Mouse (Mus musculus) thymus, adult 2 months (tissue): Measurements from ENCODE around the gene Dock11. TPM values are rescaled to one million over a fixed set of nuclear protein-coding genes. Genes with fewer than 3 reads are reported as not detected.
A peak's percentile ranks its signal among the peaks of the same experiment; 100 is the strongest.

Experiments
- DNase-seq: peaks from one replicate; pipeline ENCODE4 v3.0.0; 2021
- H3K27ac ChIP-seq: fragments of 200-500 bp; 2 replicates; pipeline ENCODE4 v1.5.1; 2012; ENCODE audit warnings: low read length, control low read depth; ENCODE audit not compliant: control insufficient read depth, insufficient read depth
- H3K27me3 ChIP-seq: fragments of 200-500 bp; 2 replicates; pipeline ENCODE4 v1.6.1; 2012; ENCODE audit warnings: mild to moderate bottlenecking, low read length, moderate library complexity, mixed read lengths; ENCODE audit not compliant: control insufficient read depth, insufficient read depth
- H3K36me3 ChIP-seq: fragments of 200-500 bp; 2 replicates; pipeline ENCODE4 v1.6.1; 2012; ENCODE audit warnings: mild to moderate bottlenecking, low read length, moderate library complexity; ENCODE audit not compliant: control insufficient read depth, insufficient read depth
- H3K4me1 ChIP-seq: fragments of 200-500 bp; replicated peaks from 2 replicates; pipeline ENCODE4 v1.6.1; 2012; ENCODE audit warnings: low read length; ENCODE audit not compliant: control insufficient read depth, insufficient read depth
- H3K4me3 ChIP-seq: fragments of 200-500 bp; 2 replicates; pipeline ENCODE4 v1.5.1; 2012; ENCODE audit warnings: mild to moderate bottlenecking, low read length, control low read depth, moderate library complexity; ENCODE audit not compliant: control insufficient read depth, insufficient read depth
- CTCF ChIP-seq: fragments of 200-500 bp; IDR thresholded peaks from 2 replicates; pipeline ENCODE4 v1.5.1; 2012; ENCODE audit warnings: mild to moderate bottlenecking, control low read depth, low read length, moderate library complexity, borderline replicate concordance; ENCODE audit not compliant: control insufficient read depth, poor library complexity, insufficient read depth; ENCODE audit errors: extremely low read depth
- POLR2A ChIP-seq: fragments of 200-500 bp; IDR thresholded peaks from 2 replicates; pipeline ENCODE4 v1.6.1; 2012; ENCODE audit warnings: mild to moderate bottlenecking, low read length, control low read depth, moderate library complexity; ENCODE audit not compliant: control insufficient read depth, poor library complexity, insufficient read depth; ENCODE audit errors: extremely low read depth
- whole genome bisulfite sequencing: fragments of 180-500 bp; shearing (Covaris S2); methylation state at CpG from one replicate; pipeline ENCODE4 v1.1.7; 2018; 5-methylcytosine and 5-hydroxymethylcytosine counted together
- polyA plus RNA-seq: library from polyadenylated mRNA; depleted of rRNA; stranded (reverse); fragments of >200 nt; gene quantifications from 2 replicates; pipeline ENCODE4 v1.2.3, GENCODE M21; 2012; rRNA removed

Dock11 gene
- polyA plus RNA-seq: 11.0 and 11.4 TPM in 2 replicates

DNA sequence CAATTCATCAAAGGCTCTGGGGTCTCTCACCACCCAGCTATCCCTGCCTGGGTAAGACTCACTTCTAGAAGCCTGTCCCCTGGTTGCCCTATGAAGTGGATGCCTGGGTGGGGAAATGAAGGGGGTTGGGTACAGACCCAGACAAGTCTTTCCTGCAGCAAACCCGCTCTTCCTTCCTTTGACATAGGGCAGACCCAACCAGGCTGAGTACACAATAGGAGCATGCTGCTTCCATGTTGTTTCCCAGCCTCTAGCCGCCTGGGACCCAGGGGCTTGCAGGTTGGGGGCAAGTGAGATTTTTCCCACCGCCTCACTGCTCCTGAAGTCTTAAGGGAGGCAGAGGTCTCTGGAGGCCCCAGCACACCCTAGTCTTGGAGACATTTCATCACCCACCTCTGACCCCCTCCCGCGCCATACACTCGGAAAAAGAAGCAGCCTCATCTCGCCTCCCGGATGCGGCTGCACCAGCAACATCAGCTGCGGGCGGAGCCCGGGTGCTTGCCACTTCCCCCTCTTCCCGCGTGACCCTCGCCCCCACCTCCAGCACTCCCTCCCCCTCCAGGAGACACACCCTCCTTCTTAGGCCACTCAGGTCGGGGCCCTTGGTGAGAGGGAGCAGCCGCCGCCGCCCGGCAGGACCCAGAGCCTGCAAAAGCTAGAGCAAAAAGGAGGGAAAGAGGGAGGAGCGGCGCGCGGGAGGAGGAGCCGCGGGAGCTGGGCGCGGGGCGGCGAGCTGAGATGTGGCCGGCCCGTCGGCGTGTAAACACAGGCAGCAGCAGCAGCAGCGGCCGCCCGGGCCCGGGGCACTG is at the start of gene Dock11:
Gene Dock11 (plus strand): TSS at position 746 of the 809 bp plus-strand sequence.
- Histone ChIP-seq H3K27me3 (no peaks in the 10 kb centered on the region), H3K4me1 (peaks cover 15% of the 10 kb centered on the region), H3K36me3 (no peaks in the 10 kb centered on the region), H3K27ac (peak within 1 kb of the TSS; percentile 83), H3K4me3 (peak within 1 kb of the TSS; percentile 93)
- TF ChIP-seq CTCF (no peak; the same call in 1 of the 2 replicates), POLR2A (peak; percentile 49; the same call in 1 of the 2 replicates)
- DNase-seq: peak; percentile 79
- 5% methylated on average over 30 of the region's 38 CpGs for WGBS

DNA sequence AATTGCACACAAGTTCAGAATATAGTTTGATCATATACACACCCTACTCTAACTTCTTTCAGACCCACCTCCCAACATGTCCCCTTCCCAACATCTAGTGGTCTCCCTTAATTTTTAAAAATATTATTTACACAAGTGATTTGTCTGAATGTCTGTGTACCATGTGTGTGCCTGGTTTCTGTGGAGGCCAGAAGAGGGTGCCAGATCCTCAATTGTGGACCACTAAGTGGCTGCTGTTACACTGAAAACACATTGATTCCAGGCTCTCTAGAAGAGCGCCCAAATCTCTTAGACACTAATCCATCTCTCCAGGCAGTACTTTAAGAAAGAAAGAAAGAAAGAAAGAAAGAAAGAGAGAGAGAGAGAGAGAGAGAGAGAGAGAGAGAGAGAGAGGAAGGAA is 8.9 kb upstream of the Dock11 start:
- no peak overlapping the region for H3K27ac ChIP-seq
- WGBS: 71% methylated on average over 1 of the region's 1 CpGs
- no peaks in the 10 kb centered on the region for H3K36me3 ChIP-seq
- no peaks in the 10 kb centered on the region for H3K4me1 ChIP-seq
- DNase-seq: peak; percentile 24
- no peaks in the 10 kb centered on the region for H3K27me3 ChIP-seq
- no peak overlapping the region for H3K4me3 ChIP-seq
- TF ChIP-seq POLR2A (no peak), CTCF (no peak)

DNA sequence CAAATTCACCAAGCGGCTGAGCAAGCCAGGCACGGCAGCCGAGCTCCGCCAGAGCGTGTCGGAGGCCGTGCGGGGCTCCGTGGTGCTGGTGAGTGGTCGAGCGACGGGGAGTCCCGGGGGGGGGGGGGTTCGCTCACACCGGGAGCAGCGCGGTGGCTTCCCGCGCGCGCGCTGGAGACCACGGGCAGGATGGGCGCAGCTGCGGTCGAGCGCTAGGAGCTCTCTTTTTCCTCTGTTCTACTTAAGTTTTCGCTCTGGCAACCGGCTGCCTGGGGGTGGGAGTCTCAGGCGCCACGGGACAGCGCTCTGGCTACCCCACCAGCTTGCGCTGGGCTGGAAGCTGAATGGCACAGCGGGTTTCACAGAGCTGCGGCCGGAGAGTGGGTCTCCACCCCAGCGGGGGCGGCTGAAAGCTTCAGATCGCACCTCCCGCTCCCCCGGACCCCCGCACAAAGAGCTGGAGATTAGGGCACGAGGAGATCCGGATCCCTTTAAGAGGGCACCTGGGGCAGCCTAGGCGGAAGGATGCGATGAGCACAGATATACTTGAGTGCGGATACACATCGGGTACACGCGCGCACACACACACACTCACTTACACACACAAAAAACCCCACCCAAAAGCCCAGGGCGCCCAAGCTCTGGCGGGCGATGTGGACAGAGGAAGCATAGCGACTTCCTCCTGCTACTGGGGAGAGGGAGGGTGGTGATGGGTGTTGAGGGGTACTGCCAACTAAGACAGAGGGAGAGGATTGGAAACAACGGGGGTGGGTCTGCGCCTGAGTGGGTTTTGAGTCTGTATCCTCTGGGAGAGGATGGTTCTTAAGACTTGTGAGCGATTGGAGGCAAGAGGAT is 540 bp downstream of the Dock11 start:
- H3K36me3 ChIP-seq: no peaks in the 10 kb centered on the region
- no peaks in the 10 kb centered on the region for H3K27me3 ChIP-seq
- H3K4me3 ChIP-seq: peak overlapping the region; percentile 93
- WGBS: 0% methylated on average over 45 of the region's 58 CpGs
- peak overlapping the region; percentile 77 for H3K27ac ChIP-seq
- H3K4me1 ChIP-seq: peaks cover 18% of the 10 kb centered on the region
- TF ChIP-seq POLR2A: no peak
- TF ChIP-seq CTCF: no peak
- DNase-seq: peak; percentile 51

DNA sequence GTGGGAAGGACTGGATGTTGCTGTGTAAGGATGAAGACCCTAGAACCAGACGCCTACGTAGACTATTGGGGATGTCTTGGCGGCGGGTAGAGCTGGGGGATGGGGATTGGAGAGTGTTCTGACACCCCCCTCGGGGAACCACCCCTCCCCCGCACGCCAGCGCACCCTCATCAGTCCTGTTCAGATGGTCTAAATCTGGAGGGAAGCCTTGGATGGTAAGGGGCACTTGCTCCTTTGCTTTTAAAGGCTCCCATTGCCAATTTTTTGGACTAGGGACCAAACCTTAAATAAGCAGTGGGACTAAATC is 1.1 kb downstream of the Dock11 start:
- DNase-seq: peak; percentile 39
- H3K27ac ChIP-seq: peak overlapping the region; percentile 77
- H3K4me3 ChIP-seq: peak overlapping the region; percentile 93
- no peaks in the 10 kb centered on the region for H3K36me3 ChIP-seq
- H3K27me3 ChIP-seq: no peaks in the 10 kb centered on the region
- 3% methylated on average over 8 of the region's 8 CpGs for WGBS
- peaks cover 18% of the 10 kb centered on the region for H3K4me1 ChIP-seq
- no peak for TF ChIP-seq CTCF
- no peak for TF ChIP-seq POLR2A

DNA sequence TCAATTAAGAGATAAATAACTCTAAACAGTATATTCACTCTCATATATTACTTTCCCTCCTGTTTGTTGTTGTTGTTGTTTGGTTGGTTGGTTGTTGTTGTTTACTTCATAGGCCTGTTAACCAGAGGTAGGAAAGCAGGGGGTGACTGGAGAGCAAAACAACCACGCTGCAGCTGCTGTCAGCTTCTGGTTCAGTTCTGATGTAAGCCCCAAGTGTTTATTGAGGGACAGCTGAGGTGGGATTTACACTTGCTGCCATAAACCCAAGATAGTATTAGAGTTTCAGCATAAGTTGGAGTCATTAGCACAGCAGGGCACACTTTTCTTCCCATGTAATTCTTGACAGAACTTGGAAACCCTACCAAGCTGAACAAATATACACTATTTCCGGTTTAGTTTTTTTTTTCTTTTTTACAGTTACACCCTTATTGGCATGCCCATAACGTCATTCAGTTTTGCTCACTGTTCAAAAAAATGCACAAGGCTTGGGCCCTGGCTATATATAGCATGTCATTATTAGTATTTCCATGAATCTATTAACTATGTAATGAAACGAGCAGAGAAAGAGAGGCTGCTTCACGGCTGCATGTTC is 3.0 kb downstream of the Dock11 start:
- Histone ChIP-seq H3K27ac (0 out of 2 replicates have a peak overlapping the region, but pooled peaks have one; percentile 54), H3K36me3 (no peaks in the 10 kb centered on the region), H3K4me3 (no peak overlapping the region), H3K4me1 (peaks cover 23% of the 10 kb centered on the region), H3K27me3 (no peaks in the 10 kb centered on the region)
- 20% methylated on average over 5 of the region's 5 CpGs for WGBS
- DNase-seq: no peak
- no peak for TF ChIP-seq POLR2A
- TF ChIP-seq CTCF: no peak

DNA sequence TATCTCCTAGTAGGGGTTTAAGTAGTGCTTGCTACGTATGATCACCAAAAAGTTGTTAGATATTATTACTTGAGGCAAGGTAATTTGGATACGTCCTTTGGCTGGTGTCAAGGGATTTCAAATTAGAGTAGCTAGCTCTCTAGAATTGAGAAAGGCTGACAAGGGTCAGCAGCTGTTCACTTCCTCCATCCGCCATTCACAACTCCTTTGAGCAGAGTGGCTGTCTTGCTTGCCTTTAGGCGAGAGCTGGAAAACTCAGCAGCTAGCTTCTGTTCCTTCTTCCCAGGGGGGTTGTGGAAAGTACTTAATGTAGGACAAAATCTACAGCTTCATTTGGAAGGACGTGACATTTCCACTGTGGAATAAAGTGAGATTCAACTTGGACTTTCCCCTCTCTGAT is 3.7 kb downstream of the Dock11 start:
- H3K4me1 ChIP-seq: peaks cover 21% of the 10 kb centered on the region
- no peaks in the 10 kb centered on the region for H3K36me3 ChIP-seq
- no peak overlapping the region for H3K4me3 ChIP-seq
- peak overlapping the region; percentile 43; the same call in 1 of the 2 replicates for H3K27ac ChIP-seq
- no peak for DNase-seq
- H3K27me3 ChIP-seq: no peaks in the 10 kb centered on the region
- 70% methylated on average over 5 of the region's 5 CpGs for WGBS
- no peak for TF ChIP-seq POLR2A
- no peak for TF ChIP-seq CTCF
